Mouse (Mus musculus): ENCODE measurements around the gene Atrip. TPM values are rescaled to one million over a fixed set of nuclear protein-coding genes. Genes with fewer than 3 reads are reported as not detected.

Gene Atrip
- polyA plus RNA-seq, 1 experiment from 2014 or later: 7.5 TPM

- H3K36me3 ChIP-seq (ENCODE audit: control insufficient read depth, insufficient read depth): peaks cover 8% of the 10 kb centered on the region; the same call in 1 of the 2 replicates
- H3K4me2 ChIP-seq (replicated peaks; ENCODE audit: low read depth): peak overlapping the region; percentile 70; the same call in 1 of the 2 replicates
- no peak for TF ChIP-seq CTCF (IDR thresholded peaks at IDR 0.05; ENCODE audit: low read depth)
- H3K27me3 ChIP-seq (replicated peaks; ENCODE audit: control insufficient read depth, insufficient read depth, low read length): no peaks in the 10 kb centered on the region
- no peak overlapping the region for H3K27ac ChIP-seq (ENCODE audit: low read depth, low read length)
- H3K4me3 ChIP-seq (ENCODE audit: low read depth, low read length): no peak overlapping the region
- ATAC-seq: no peak
- H3K9ac ChIP-seq (ENCODE audit: low read depth, low read length): no peak overlapping the region
- WGBS: 68% methylated on average over 3 of the region's 3 CpGs
- H3K4me1 ChIP-seq (replicated peaks; ENCODE audit: control insufficient read depth, insufficient read depth, low read length): no peaks in the 10 kb centered on the region
- no peaks in the 10 kb centered on the region for H3K9me3 ChIP-seq (ENCODE audit: control insufficient read depth)
Measured at GRCm38 (mm10) chr9:109080516-109080915, 6.6 kb upstream of the Atrip start.

GRCm38 (mm10) chr9:109068095-109068735, 5.7 kb downstream of the Atrip start:
- H3K36me3 ChIP-seq (ENCODE audit: control insufficient read depth, insufficient read depth): peaks cover 56% of the 10 kb centered on the region
- no peak overlapping the region for H3K4me2 ChIP-seq (replicated peaks; ENCODE audit: low read depth)
- peaks cover 6% of the 10 kb centered on the region; the same call in 1 of the 2 replicates for H3K4me1 ChIP-seq (replicated peaks; ENCODE audit: control insufficient read depth, insufficient read depth, low read length)
- ATAC-seq: no peak
- H3K4me3 ChIP-seq (ENCODE audit: low read depth, low read length): no peak overlapping the region
- H3K27me3 ChIP-seq (replicated peaks; ENCODE audit: control insufficient read depth, insufficient read depth, low read length): no peaks in the 10 kb centered on the region
- WGBS: 82% methylated on average over 3 of the region's 3 CpGs
- no peak overlapping the region for H3K27ac ChIP-seq (ENCODE audit: low read depth, low read length)
- H3K9ac ChIP-seq (ENCODE audit: low read depth, low read length): no peak overlapping the region
- H3K9me3 ChIP-seq (ENCODE audit: control insufficient read depth): no peaks in the 10 kb centered on the region
- TF ChIP-seq CTCF (IDR thresholded peaks at IDR 0.05; ENCODE audit: low read depth): peak; percentile 42; the same call in 1 of the 2 replicates

GRCm38 (mm10) chr9:109060898-109061295, 13.0 kb downstream of the Atrip start:
- 91% methylated on average over 5 of the region's 5 CpGs for WGBS
- no peak overlapping the region for H3K4me2 ChIP-seq (replicated peaks; ENCODE audit: low read depth)
- H3K27me3 ChIP-seq (replicated peaks; ENCODE audit: control insufficient read depth, insufficient read depth, low read length): no peaks in the 10 kb centered on the region
- TF ChIP-seq CTCF (IDR thresholded peaks at IDR 0.05; ENCODE audit: low read depth): no peak
- no peak overlapping the region for H3K9ac ChIP-seq (ENCODE audit: low read depth, low read length)
- H3K9me3 ChIP-seq (ENCODE audit: control insufficient read depth): no peaks in the 10 kb centered on the region
- ATAC-seq: no peak
- no peaks in the 10 kb centered on the region for H3K4me1 ChIP-seq (replicated peaks; ENCODE audit: control insufficient read depth, insufficient read depth, low read length)
- peaks cover 56% of the 10 kb centered on the region for H3K36me3 ChIP-seq (ENCODE audit: control insufficient read depth, insufficient read depth)
- H3K4me3 ChIP-seq (ENCODE audit: low read depth, low read length): no peak overlapping the region
- no peak overlapping the region for H3K27ac ChIP-seq (ENCODE audit: low read depth, low read length)

GRCm38 (mm10) chr9:109060184-109060897, 13.6 kb downstream of the Atrip start:
- TF ChIP-seq CTCF (IDR thresholded peaks at IDR 0.05; ENCODE audit: low read depth): no peak
- Histone ChIP-seq H3K4me3 (ENCODE audit: low read depth, low read length) (no peak overlapping the region), H3K9me3 (ENCODE audit: control insufficient read depth) (no peaks in the 10 kb centered on the region), H3K9ac (ENCODE audit: low read depth, low read length) (no peak overlapping the region), H3K27me3 (replicated peaks; ENCODE audit: control insufficient read depth, insufficient read depth, low read length) (no peaks in the 10 kb centered on the region), H3K36me3 (ENCODE audit: control insufficient read depth, insufficient read depth) (peaks cover 51% of the 10 kb centered on the region), H3K4me2 (replicated peaks; ENCODE audit: low read depth) (no peak overlapping the region), H3K27ac (ENCODE audit: low read depth, low read length) (peak overlapping the region; percentile 96; the same call in 1 of the 2 replicates), H3K4me1 (replicated peaks; ENCODE audit: control insufficient read depth, insufficient read depth, low read length) (peaks cover under 1% of the 10 kb centered on the region; the same call in 1 of the 2 replicates)
- 93% methylated on average over 16 of the region's 16 CpGs for WGBS
- ATAC-seq: no peak

- peak within 1 kb of the TSS; percentile 81 for H3K4me2 ChIP-seq (replicated peaks; ENCODE audit: low read depth)
- H3K27ac ChIP-seq (ENCODE audit: low read depth, low read length): peak within 1 kb of the TSS; percentile 96
- no peaks in the 10 kb centered on the region for H3K27me3 ChIP-seq (replicated peaks; ENCODE audit: control insufficient read depth, insufficient read depth, low read length)
- peaks cover 3% of the 10 kb centered on the region; the same call in 1 of the 2 replicates for H3K4me1 ChIP-seq (replicated peaks; ENCODE audit: control insufficient read depth, insufficient read depth, low read length)
- ATAC-seq: peak; percentile 93
- peak within 1 kb of the TSS; percentile 38 for H3K4me3 ChIP-seq (ENCODE audit: low read depth, low read length)
- 6% methylated on average over 15 of the region's 15 CpGs for WGBS
- H3K9ac ChIP-seq (ENCODE audit: low read depth, low read length): peak within 1 kb of the TSS; percentile 58
- peaks cover 41% of the 10 kb centered on the region for H3K36me3 ChIP-seq (ENCODE audit: control insufficient read depth, insufficient read depth)
- TF ChIP-seq CTCF (IDR thresholded peaks at IDR 0.05; ENCODE audit: low read depth): peak; percentile 98
- no peaks in the 10 kb centered on the region for H3K9me3 ChIP-seq (ENCODE audit: control insufficient read depth)
Measured at GRCm38 (mm10) chr9:109059136-109059903, 14.6 kb downstream of the Atrip start, which contains the start of gene Trex1. Gene Trex1, minus strand, starts transcription at chr9:109059734.

All from intestine, postnatal 0 days (tissue).